In the genomic region with DNA sequence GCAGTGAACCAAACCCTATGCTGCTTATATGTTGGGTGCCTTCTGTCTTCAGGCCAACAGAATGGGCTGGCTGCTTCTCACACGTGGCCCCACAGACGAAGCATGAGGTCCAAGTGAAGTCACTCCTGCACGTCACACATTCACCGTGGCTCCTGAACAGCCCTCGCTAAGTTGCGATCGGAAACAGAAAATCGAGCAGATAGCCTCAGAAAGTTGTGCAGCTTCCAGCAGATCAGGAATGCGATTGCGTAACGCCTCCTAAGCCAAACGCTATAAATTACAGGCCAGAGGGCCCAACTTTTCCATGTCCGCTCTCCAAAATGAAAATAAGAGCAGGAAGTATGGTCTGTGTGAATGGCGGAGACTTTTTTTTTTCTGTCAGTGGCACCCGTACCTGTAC, we compare ENCODE assay signal across 9 mouse cellular contexts. TPM values are rescaled to one million over a fixed set of nuclear protein-coding genes. Genes with fewer than 3 reads are reported as not detected.
DNase-seq lines count a peak whose midpoint lies in the region; ATAC-seq and TF ChIP-seq lines count a peak whose summit lies in the region.
"Had no signal": no experiment of that assay in that cellular context is flagged by ENCODE, and none has a peak within 500 bp of the region (broad histone marks: within the 10 kb centered on the region; RNA-seq: fewer than 3 reads in every experiment).

No protein-coding gene starts in this region.

- no peak overlapping the region for H3K4me3 ChIP-seq in heart, embryonic 11.5 days (ENCODE audit: low read depth, low read length)
- H3K4me3 ChIP-seq in neural tube, embryonic 13.5 days: no peak overlapping the region
- no peak overlapping the region for H3K4me3 ChIP-seq in left cerebral cortex, adult 2 months

- H3K27me3 ChIP-seq in heart, embryonic 11.5 days (ENCODE audit: control insufficient read depth, insufficient read depth, low read length): no peaks in the 10 kb centered on the region
- no peaks in the 10 kb centered on the region for H3K27me3 ChIP-seq in neural tube, embryonic 13.5 days

- no peaks in the 10 kb centered on the region for H3K9me3 ChIP-seq in heart, embryonic 11.5 days (replicated peaks; ENCODE audit: control insufficient read depth, low read length)
- H3K9me3 ChIP-seq in neural tube, embryonic 13.5 days: no peaks in the 10 kb centered on the region

- no peak overlapping the region; the same call in 1 of the 2 replicates for H3K4me2 ChIP-seq in heart, embryonic 11.5 days
- 0 out of 2 replicates have a peak overlapping the region, but pooled peaks have one; percentile 7 for H3K4me2 ChIP-seq in neural tube, embryonic 13.5 days

- peak; percentile 72 for DNase-seq in 3T3-L1 (ENCODE audit: low read depth, low spot score)
- peak; percentile 71 for DNase-seq in adrenal gland, postnatal 14 days
- peak; percentile 81 for DNase-seq in kidney, postnatal 14 days
- DNase-seq in cerebellum, postnatal 14 days: no peak
- no peak for DNase-seq in left cerebral cortex, adult 2 months (ENCODE audit: extremely low spot score in 1 of 2, low spot score in 2 of 2)
- no peak for DNase-seq in thymus, postnatal 0 days (ENCODE audit: low spot score)

- peaks cover 46% of the 10 kb centered on the region for H3K4me1 ChIP-seq in heart, embryonic 11.5 days (ENCODE audit: control insufficient read depth, insufficient read depth, low read length)
- H3K4me1 ChIP-seq in neural tube, embryonic 13.5 days (replicated peaks): peaks cover 94% of the 10 kb centered on the region

- TF ChIP-seq CTCF in left cerebral cortex, adult 2 months (IDR thresholded peaks at IDR 0.05): no peak

- ATAC-seq in heart, embryonic 11.5 days (replicated peaks; ENCODE audit: insufficient number of reproducible peaks, low FRiP score, low TSS enrichment): no peak
- ATAC-seq in neural tube, embryonic 13.5 days (ENCODE audit: low read depth): no peak

- H3K27ac ChIP-seq in heart, embryonic 11.5 days (ENCODE audit: low read depth, low read length): peak overlapping the region; percentile 65
- H3K27ac ChIP-seq in neural tube, embryonic 13.5 days (replicated peaks): peak overlapping the region; percentile 83
- H3K27ac ChIP-seq in left cerebral cortex, adult 2 months: no peak overlapping the region
- H3K27ac ChIP-seq: macrophage had no signal

- no peak overlapping the region for H3K9ac ChIP-seq in heart, embryonic 11.5 days (ENCODE audit: low read depth, low read length)
- 0 out of 2 replicates have a peak overlapping the region, but pooled peaks have one; percentile 17 for H3K9ac ChIP-seq in neural tube, embryonic 13.5 days

- intact Hi-C loops in left cerebral cortex, adult 2 months (cut with DNase I): no loop called here

- WGBS in heart, embryonic 11.5 days (ENCODE audit: insufficient replicate concordance): 52% methylated on average over 15 of the region's 15 CpGs
- 73% methylated on average over 15 of the region's 15 CpGs for WGBS in neural tube, embryonic 13.5 days

- H3K36me3 ChIP-seq in heart, embryonic 11.5 days (ENCODE audit: control insufficient read depth, insufficient read depth, low read length): no peaks in the 10 kb centered on the region
- no peaks in the 10 kb centered on the region for H3K36me3 ChIP-seq in neural tube, embryonic 13.5 days

RNA-seq across cellular contexts. Expression of a gene that starts 48.9 kb away (rescaled TPM):
- total RNA-seq in adrenal gland, postnatal 14 days (2021): 75.2 and 79.0 TPM in 2 replicates
- 128 TPM in 2 replicates for polyA plus RNA-seq in heart, embryonic 11.5 days (2014; fragmentation: Nextera tagmentation; extraction: Ambion mirVana)
- polyA plus RNA-seq in neural tube, embryonic 13.5 days (2015; fragmentation: Nextera tagmentation; extraction: Ambion mirVana): 108 and 112 TPM in 2 replicates
- total RNA-seq in left cerebral cortex, adult 2 months (2021): 10 to 100 TPM; 48.1 to 58.1 TPM
- polyA plus RNA-seq in thymus, postnatal 0 days (2015; fragmentation: Nextera tagmentation; extraction: Ambion mirVana): 105 and 108 TPM in 2 replicates

RNA-seq across cellular contexts. Expression of a gene that starts 48.9 kb away (rescaled TPM):
- total RNA-seq in adrenal gland, postnatal 14 days (2021): 23.8 and 25.0 TPM in 2 replicates
- polyA plus RNA-seq in heart, embryonic 11.5 days (2014; fragmentation: Nextera tagmentation; extraction: Ambion mirVana): 21.1 and 21.6 TPM in 2 replicates
- polyA plus RNA-seq in neural tube, embryonic 13.5 days (2015; fragmentation: Nextera tagmentation; extraction: Ambion mirVana): 19.7 and 20.8 TPM in 2 replicates
- 10 to 100 TPM; 16.6 to 19.7 TPM for total RNA-seq in left cerebral cortex, adult 2 months (2021)
- polyA plus RNA-seq in thymus, postnatal 0 days (2015; fragmentation: Nextera tagmentation; extraction: Ambion mirVana): 24.5 and 26.6 TPM in 2 replicates

Comparison
In these comparisons a context has a peak if more than half of its experiments do, and no peak if none do; other contexts are left out.
1. DNase-seq: peak in 3T3-L1 (single experiment), adrenal gland, postnatal 14 days (single experiment) and kidney, postnatal 14 days (single experiment); none in cerebellum, postnatal 14 days (0 of 2), left cerebral cortex, adult 2 months (0 of 2) and thymus, postnatal 0 days (single experiment).